Comparison of ENCODE assay signal across 29 mouse cellular contexts in genomic region chr3:105811146-105811545, GRCm38 (mm10). TPM values are rescaled to one million over a fixed set of nuclear protein-coding genes. Genes with fewer than 3 reads are reported as not detected.
DNase-seq lines count a peak whose midpoint lies in the region; ATAC-seq and TF ChIP-seq lines count a peak whose summit lies in the region.
"Had no signal": no experiment of that assay in that cellular context is flagged by ENCODE, and none has a peak within 500 bp of the region (broad histone marks: within the 10 kb centered on the region; RNA-seq: fewer than 3 reads in every experiment).

No protein-coding gene starts in this region.

- DNase-seq in liver, postnatal 0 days = no peak
- no peak for DNase-seq in adrenal gland, adult 18-20 months (ENCODE audit: low spot score in 2 of 2)
- DNase-seq in left cerebral cortex, postnatal 4 days = no peak
- DNase-seq: adrenal gland, adult 2 months; adrenal gland, postnatal 14 days; B cell, adult 2 months; cerebellum, adult 11 months; cerebellum, adult 2 months; cerebellum, adult 9-11 months; cerebellum, postnatal 25 days; gastrocnemius, postnatal 25 days; heart, adult 2 months had no signal

- WGBS in liver, embryonic 12.5 days (ENCODE audit: insufficient replicate concordance) = 79% methylated on average over 2 of the region's 2 CpGs
- 80% methylated on average over 2 of the region's 2 CpGs for WGBS in liver, postnatal 0 days (ENCODE audit: insufficient replicate concordance)
- 80% methylated on average over 2 of the region's 2 CpGs for WGBS in liver, embryonic 15.5 days (ENCODE audit: insufficient replicate concordance)

- H3K4me3 ChIP-seq in liver, embryonic 12.5 days = no peak overlapping the region
- H3K4me3 ChIP-seq in liver, postnatal 0 days (ENCODE audit: low read depth, low read length) = no peak overlapping the region
- H3K4me3 ChIP-seq in megakaryocyte, embryonic 14.5 days (replicated peaks) = peak overlapping the region; percentile 28
- no peak overlapping the region for H3K4me3 ChIP-seq in liver, embryonic 15.5 days (replicated peaks)
- H3K4me3 ChIP-seq: embryonic facial prominence, embryonic 12.5 days; embryonic facial prominence, embryonic 15.5 days; erythroblast, embryonic 14.5 days; forebrain, embryonic 12.5 days; forebrain, embryonic 15.5 days; heart, adult 2 months; hindbrain, embryonic 12.5 days; hindbrain, embryonic 15.5 days had no signal

- H3K27ac ChIP-seq in liver, embryonic 12.5 days = peak overlapping the region; percentile 55; the same call in 1 of the 2 replicates
- H3K27ac ChIP-seq in liver, postnatal 0 days (ENCODE audit: low read depth) = no peak overlapping the region
- peak overlapping the region; percentile 69 for H3K27ac ChIP-seq in liver, embryonic 15.5 days (replicated peaks)
- H3K27ac ChIP-seq: embryonic facial prominence, embryonic 12.5 days; embryonic facial prominence, embryonic 15.5 days; forebrain, embryonic 12.5 days; forebrain, embryonic 15.5 days; heart, adult 2 months; hindbrain, embryonic 12.5 days; hindbrain, embryonic 15.5 days had no signal

- no peaks in the 10 kb centered on the region for H3K36me3 ChIP-seq in liver, embryonic 12.5 days
- no peaks in the 10 kb centered on the region for H3K36me3 ChIP-seq in liver, postnatal 0 days (replicated peaks; ENCODE audit: insufficient read depth, low read length)
- no peaks in the 10 kb centered on the region for H3K36me3 ChIP-seq in megakaryocyte, embryonic 14.5 days (replicated peaks; ENCODE audit: low read length)
- no peaks in the 10 kb centered on the region for H3K36me3 ChIP-seq in liver, embryonic 15.5 days (replicated peaks)
- H3K36me3 ChIP-seq: embryonic facial prominence, embryonic 12.5 days; embryonic facial prominence, embryonic 15.5 days; forebrain, embryonic 12.5 days; forebrain, embryonic 15.5 days; hindbrain, embryonic 12.5 days; hindbrain, embryonic 15.5 days had no signal

- H3K4me2 ChIP-seq in liver, embryonic 12.5 days = no peak overlapping the region
- H3K4me2 ChIP-seq in liver, postnatal 0 days (ENCODE audit: low read depth, low read length) = no peak overlapping the region
- H3K4me2 ChIP-seq in liver, embryonic 15.5 days = no peak overlapping the region
- H3K4me2 ChIP-seq: embryonic facial prominence, embryonic 12.5 days; embryonic facial prominence, embryonic 15.5 days; forebrain, embryonic 12.5 days; forebrain, embryonic 15.5 days; heart, embryonic 11.5 days; hindbrain, embryonic 12.5 days; hindbrain, embryonic 15.5 days had no signal

- no peaks in the 10 kb centered on the region for H3K27me3 ChIP-seq in liver, embryonic 12.5 days (replicated peaks)
- no peaks in the 10 kb centered on the region for H3K27me3 ChIP-seq in liver, postnatal 0 days (ENCODE audit: insufficient read depth, low read length)
- no peaks in the 10 kb centered on the region for H3K27me3 ChIP-seq in megakaryocyte, embryonic 14.5 days (replicated peaks)
- H3K27me3 ChIP-seq in liver, embryonic 15.5 days = no peaks in the 10 kb centered on the region
- H3K27me3 ChIP-seq: embryonic facial prominence, embryonic 12.5 days; embryonic facial prominence, embryonic 15.5 days; forebrain, embryonic 12.5 days; forebrain, embryonic 15.5 days; hindbrain, embryonic 12.5 days; hindbrain, embryonic 15.5 days had no signal

- 0 out of 2 replicates have a peak overlapping the region, but pooled peaks have one; percentile 33 for H3K9ac ChIP-seq in liver, embryonic 12.5 days
- H3K9ac ChIP-seq in liver, postnatal 0 days (replicated peaks) = no peak overlapping the region
- H3K9ac ChIP-seq in liver, embryonic 15.5 days = no peak overlapping the region
- H3K9ac ChIP-seq: embryonic facial prominence, embryonic 12.5 days; embryonic facial prominence, embryonic 15.5 days; forebrain, embryonic 12.5 days; forebrain, embryonic 15.5 days; hindbrain, embryonic 12.5 days; hindbrain, embryonic 15.5 days had no signal

- no peaks in the 10 kb centered on the region for H3K9me3 ChIP-seq in liver, embryonic 12.5 days (replicated peaks)
- no peaks in the 10 kb centered on the region for H3K9me3 ChIP-seq in liver, postnatal 0 days (ENCODE audit: low read length)
- no peaks in the 10 kb centered on the region for H3K9me3 ChIP-seq in megakaryocyte, embryonic 14.5 days
- H3K9me3 ChIP-seq in liver, embryonic 15.5 days (replicated peaks) = no peaks in the 10 kb centered on the region
- H3K9me3 ChIP-seq: embryonic facial prominence, embryonic 12.5 days; embryonic facial prominence, embryonic 15.5 days; forebrain, embryonic 12.5 days; forebrain, embryonic 15.5 days; hindbrain, embryonic 12.5 days; hindbrain, embryonic 15.5 days had no signal

- TF ChIP-seq EP300 in liver, postnatal 0 days (IDR thresholded peaks at IDR 0.05; ENCODE audit: low read depth) = no peak

- peaks cover 90% of the 10 kb centered on the region for H3K4me1 ChIP-seq in liver, embryonic 12.5 days
- H3K4me1 ChIP-seq in liver, postnatal 0 days (ENCODE audit: insufficient read depth) = peaks cover 34% of the 10 kb centered on the region
- peaks cover 94% of the 10 kb centered on the region for H3K4me1 ChIP-seq in megakaryocyte, embryonic 14.5 days
- H3K4me1 ChIP-seq in liver, embryonic 15.5 days (replicated peaks) = peaks cover 90% of the 10 kb centered on the region
- H3K4me1 ChIP-seq: embryonic facial prominence, embryonic 15.5 days; hindbrain, embryonic 15.5 days had no signal

- no peak for TF ChIP-seq CTCF in liver, postnatal 0 days (IDR thresholded peaks at IDR 0.05; ENCODE audit: low read depth)

- no peak for ATAC-seq in liver, embryonic 12.5 days
- ATAC-seq in liver, postnatal 0 days = no peak
- ATAC-seq in megakaryocyte, adult 5-6 weeks (ENCODE audit: poor library complexity, severe bottlenecking) = no peak
- no peak for ATAC-seq in liver, embryonic 15.5 days (ENCODE audit: insufficient read depth)
- ATAC-seq: forebrain, embryonic 15.5 days; Patski had no signal

- intact Hi-C loops in left cerebral cortex, postnatal 4 days (cut with DNase I) = no loop called here

RNA-seq across cellular contexts. Expression of gene Rap1a, which starts 10.0 kb away (rescaled TPM):
- polyA plus RNA-seq in liver, embryonic 12.5 days (2016; fragmentation: Nextera tagmentation; extraction: Ambion mirVana) = 114 and 122 TPM in 2 replicates
- polyA plus RNA-seq in liver, postnatal 0 days (2015; fragmentation: Nextera tagmentation; extraction: Ambion mirVana) = 89.0 and 93.3 TPM in 2 replicates
- polyA plus RNA-seq in megakaryocyte, embryonic 14.5 days (2012; ENCODE audit: insufficient read depth, low replicate concordance) = 3.2 and 38.3 TPM in 2 replicates
- total RNA-seq in megakaryocyte, adult 5-6 weeks (2015) = 278 and 301 TPM in 2 replicates
- total RNA-seq in megakaryocyte, adult 5-6 weeks (2017) = 210 and 223 TPM in 2 replicates
- polyA plus RNA-seq in liver, embryonic 15.5 days (2015; fragmentation: Nextera tagmentation; extraction: Ambion mirVana) = 87.8 and 106 TPM in 2 replicates
- 100 to 1,000 TPM; 135 to 179 TPM for total RNA-seq in adrenal gland, adult 18-20 months (2021)
- total RNA-seq in left cerebral cortex, postnatal 4 days (2021) = 10 to 100 TPM; 73.0 to 84.9 TPM

RNA-seq across cellular contexts. Expression of gene Adora3, which starts 59.5 kb away (rescaled TPM):
- polyA plus RNA-seq in liver, embryonic 12.5 days (2016; fragmentation: Nextera tagmentation; extraction: Ambion mirVana) = 0.17 and 0.39 TPM in 2 replicates
- 0.62 and 0.92 TPM in 2 replicates for polyA plus RNA-seq in liver, postnatal 0 days (2015; fragmentation: Nextera tagmentation; extraction: Ambion mirVana)
- 0.19 TPM in 1 of 2 replicates, not detected in the other for polyA plus RNA-seq in megakaryocyte, embryonic 14.5 days (2012; ENCODE audit: insufficient read depth, low replicate concordance)
- total RNA-seq in megakaryocyte, adult 5-6 weeks (2015) = 12.7 and 15.0 TPM in 2 replicates
- total RNA-seq in megakaryocyte, adult 5-6 weeks (2017) = 6.4 and 6.5 TPM in 2 replicates
- polyA plus RNA-seq in liver, embryonic 15.5 days (2015; fragmentation: Nextera tagmentation; extraction: Ambion mirVana) = 0.64 and 0.82 TPM in 2 replicates
- total RNA-seq in adrenal gland, adult 18-20 months (2021) = under 1 TPM; 0.33 to 0.80 TPM
- total RNA-seq in left cerebral cortex, postnatal 4 days (2021) = under 1 TPM; 0.28 to 0.36 TPM
- total RNA-seq: heart, adult 2 months; hematopoietic stem cell, adult 5-6 weeks had no signal
- polyA plus RNA-seq: erythroblast, embryonic 14.5 days; heart, embryonic 14.5 days; hindbrain, embryonic 12.5 days; Patski had no signal

RNA-seq across cellular contexts. Expression of gene Tmigd3, which starts 59.6 kb away (rescaled TPM):
- 0.30 TPM in 1 of 2 replicates, not detected in the other for polyA plus RNA-seq in liver, embryonic 12.5 days (2016; fragmentation: Nextera tagmentation; extraction: Ambion mirVana)
- 0.13 TPM in 1 of 2 replicates, not detected in the other for polyA plus RNA-seq in liver, postnatal 0 days (2015; fragmentation: Nextera tagmentation; extraction: Ambion mirVana)
- polyA plus RNA-seq in megakaryocyte, embryonic 14.5 days (2012; ENCODE audit: insufficient read depth, low replicate concordance) = not detected in 2 replicates
- total RNA-seq in megakaryocyte, adult 5-6 weeks (2015) = 0.40 and 1.2 TPM in 2 replicates
- total RNA-seq in megakaryocyte, adult 5-6 weeks (2017) = 2.1 and 5.8 TPM in 2 replicates
- 0.24 TPM in 1 of 2 replicates, not detected in the other for polyA plus RNA-seq in liver, embryonic 15.5 days (2015; fragmentation: Nextera tagmentation; extraction: Ambion mirVana)
- not detected for total RNA-seq in adrenal gland, adult 18-20 months (2021)
- not detected for total RNA-seq in left cerebral cortex, postnatal 4 days (2021)
- total RNA-seq: adrenal gland, adult 2 months; adrenal gland, postnatal 14 days; common myeloid progenitor, adult 5-6 weeks; gastrocnemius, postnatal 25 days; heart, postnatal 25 days; hematopoietic stem cell, adult 5-6 weeks had no signal
- polyA plus RNA-seq: adrenal gland, adult 2 months; embryonic facial prominence, embryonic 12.5 days; erythroblast, embryonic 14.5 days; forebrain, embryonic 12.5 days; heart, adult 2 months; hindbrain, embryonic 12.5 days; hindbrain, embryonic 15.5 days; Patski had no signal
